Mouse (Mus musculus): Measurements from ENCODE around the gene Cbr4. TPM values are rescaled to one million over a fixed set of nuclear protein-coding genes. Genes with fewer than 3 reads are reported as not detected.
A peak's percentile ranks its signal among the peaks of the same experiment; 100 is the strongest.

The Cbr4 gene
- polyA plus RNA-seq, 1 experiment from 2014 or later = 42.4 TPM

DNA sequence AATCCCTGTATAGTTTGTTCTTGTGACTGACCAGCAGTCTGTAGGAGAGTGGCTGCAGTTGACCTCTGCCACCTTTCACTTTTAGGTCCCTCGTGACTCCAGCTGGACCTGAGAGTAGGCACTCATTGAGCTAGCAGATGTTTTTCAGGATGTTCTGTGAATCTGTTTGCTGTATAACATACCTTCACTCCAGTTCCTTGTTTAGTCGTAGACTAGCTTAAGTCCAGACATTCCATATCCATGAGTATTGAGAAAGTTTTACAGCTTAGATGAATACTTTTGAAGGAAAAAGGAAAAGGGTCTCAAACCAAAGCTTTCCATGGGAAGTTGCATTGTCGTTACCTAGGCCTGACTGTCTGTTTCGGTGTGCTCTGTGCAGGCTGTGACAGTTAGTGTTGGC is 9.6 kb downstream of the Cbr4 start:
- no peaks in the 10 kb centered on the region for H3K27me3 ChIP-seq
- H3K4me1 ChIP-seq (replicated peaks) = no peaks in the 10 kb centered on the region
- ATAC-seq (replicated peaks; ENCODE audit: insufficient number of reproducible peaks, insufficient read depth, low FRiP score, low read depth) = no peak
- no peak overlapping the region for H3K9ac ChIP-seq
- H3K36me3 ChIP-seq = peaks cover 22% of the 10 kb centered on the region
- H3K4me2 ChIP-seq = no peak overlapping the region
- H3K9me3 ChIP-seq (replicated peaks) = no peaks in the 10 kb centered on the region
- no peak overlapping the region for H3K27ac ChIP-seq
- WGBS = 78% methylated on average over 4 of the region's 4 CpGs
- H3K4me3 ChIP-seq = no peak overlapping the region

- Histone ChIP-seq H3K9ac (no peak overlapping the region), H3K4me3 (no peak overlapping the region), H3K27ac (no peak overlapping the region), H3K9me3 (replicated peaks) (no peaks in the 10 kb centered on the region), H3K4me2 (no peak overlapping the region), H3K4me1 (replicated peaks) (no peaks in the 10 kb centered on the region), H3K27me3 (no peaks in the 10 kb centered on the region), H3K36me3 (peaks cover 18% of the 10 kb centered on the region; the same call in 1 of the 2 replicates)
- no peak for ATAC-seq (replicated peaks; ENCODE audit: insufficient number of reproducible peaks, insufficient read depth, low FRiP score, low read depth)
- 51% methylated on average over 4 of the region's 4 CpGs for WGBS
Observed at GRCm38 (mm10) chr8:61499035-61499434, 11.5 kb downstream of the Cbr4 start.

GRCm38 (mm10) chr8:61500914-61501313 is 13.4 kb downstream of the Cbr4 start:
- Histone ChIP-seq H3K4me3 (no peak overlapping the region), H3K4me1 (replicated peaks) (no peaks in the 10 kb centered on the region), H3K27me3 (no peaks in the 10 kb centered on the region), H3K9ac (no peak overlapping the region), H3K27ac (no peak overlapping the region), H3K36me3 (peaks cover 7% of the 10 kb centered on the region; the same call in 1 of the 2 replicates), H3K9me3 (replicated peaks) (no peaks in the 10 kb centered on the region), H3K4me2 (no peak overlapping the region)
- no peak for ATAC-seq (replicated peaks; ENCODE audit: insufficient number of reproducible peaks, insufficient read depth, low FRiP score, low read depth)
- WGBS = 39% methylated on average over 3 of the region's 3 CpGs

DNA sequence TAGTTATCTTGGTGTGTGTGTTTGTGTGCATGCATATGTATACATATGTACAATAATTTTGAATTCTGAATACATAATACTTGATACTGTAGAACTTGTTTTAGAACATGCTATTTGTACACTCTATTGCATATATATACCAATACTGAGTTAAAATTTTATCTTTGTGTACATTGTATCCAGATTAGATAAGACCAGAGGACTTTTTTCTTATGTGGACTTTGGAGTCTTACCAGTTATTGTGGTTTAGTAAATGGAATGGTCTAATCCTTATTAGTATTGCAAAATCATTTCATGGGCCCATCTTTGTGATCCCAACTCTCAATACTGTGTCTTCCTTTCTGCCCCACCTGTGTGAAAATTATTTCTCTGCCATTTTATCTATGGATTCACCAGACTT is 14.7 kb downstream of the Cbr4 start:
- Histone ChIP-seq H3K4me1 (replicated peaks) (no peaks in the 10 kb centered on the region), H3K4me2 (no peak overlapping the region), H3K27me3 (no peaks in the 10 kb centered on the region), H3K4me3 (no peak overlapping the region), H3K9me3 (replicated peaks) (no peaks in the 10 kb centered on the region), H3K36me3 (peaks cover 7% of the 10 kb centered on the region; the same call in 1 of the 2 replicates), H3K27ac (no peak overlapping the region), H3K9ac (no peak overlapping the region)
- no peak for ATAC-seq (replicated peaks; ENCODE audit: insufficient number of reproducible peaks, insufficient read depth, low FRiP score, low read depth)

DNA sequence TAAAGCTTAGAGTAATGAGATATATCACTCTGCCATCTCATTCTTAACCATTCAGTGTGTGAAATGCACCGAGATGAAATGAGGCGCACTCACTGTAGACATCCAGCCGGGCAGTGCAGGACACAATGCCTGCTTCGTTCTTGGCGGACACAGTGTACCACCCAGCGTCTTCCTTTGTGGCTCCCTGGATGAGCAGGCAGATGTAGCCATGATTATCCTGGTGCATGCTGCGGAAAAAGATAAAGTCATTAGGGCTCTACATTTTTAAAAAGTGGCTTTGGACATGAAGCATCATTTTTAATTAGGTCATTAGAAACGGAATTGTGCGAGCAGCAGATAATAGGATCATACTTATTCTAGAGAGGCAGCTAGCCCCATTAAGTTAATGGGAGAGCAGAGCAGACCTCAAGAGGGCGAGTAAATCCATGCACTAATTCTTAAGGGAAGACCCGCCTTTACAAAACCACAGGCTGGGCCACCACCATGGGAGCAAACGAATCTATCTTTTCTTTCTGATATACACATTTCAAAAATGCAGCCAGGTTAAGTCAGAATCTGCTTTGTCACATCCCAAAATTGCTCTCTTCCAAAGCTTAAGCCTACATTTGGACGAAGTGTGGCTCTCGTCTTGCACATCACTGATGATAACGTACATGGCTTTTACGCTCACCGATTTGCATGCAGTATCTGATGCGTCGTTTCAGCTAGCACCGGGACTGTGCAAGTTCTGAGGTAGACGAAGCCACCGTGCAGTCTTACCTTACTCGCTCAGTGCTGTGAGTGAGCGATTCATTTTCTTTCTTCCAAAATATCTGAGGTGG is 27.8 kb downstream of the Cbr4 start:
- Histone ChIP-seq H3K4me1 (replicated peaks) (0 out of 2 replicates have a peak, but pooled peaks cover 3% of the 10 kb centered on the region), H3K27me3 (no peaks in the 10 kb centered on the region), H3K9me3 (replicated peaks) (no peaks in the 10 kb centered on the region), H3K9ac (no peak overlapping the region), H3K4me3 (no peak overlapping the region), H3K27ac (no peak overlapping the region), H3K4me2 (no peak overlapping the region), H3K36me3 (peaks cover 79% of the 10 kb centered on the region)
- no peak for ATAC-seq (replicated peaks; ENCODE audit: insufficient number of reproducible peaks, insufficient read depth, low FRiP score, low read depth)
- WGBS = 90% methylated on average over 24 of the region's 24 CpGs

- H3K4me2 ChIP-seq = no peak overlapping the region
- H3K4me3 ChIP-seq = no peak overlapping the region
- H3K9me3 ChIP-seq (replicated peaks) = no peaks in the 10 kb centered on the region
- H3K36me3 ChIP-seq = peaks cover 77% of the 10 kb centered on the region
- H3K4me1 ChIP-seq (replicated peaks) = 0 out of 2 replicates have a peak, but pooled peaks cover 3% of the 10 kb centered on the region
- no peaks in the 10 kb centered on the region for H3K27me3 ChIP-seq
- no peak overlapping the region for H3K9ac ChIP-seq
- 58% methylated on average over 25 of the region's 25 CpGs for WGBS
- no peak for ATAC-seq (replicated peaks; ENCODE audit: insufficient number of reproducible peaks, insufficient read depth, low FRiP score, low read depth)
- H3K27ac ChIP-seq = no peak overlapping the region
Observed at GRCm38 (mm10) chr8:61515931-61516744, 28.6 kb downstream of the Cbr4 start.

GRCm38 (mm10) chr8:61516745-61517501 is 29.4 kb downstream of the Cbr4 start:
- 0 out of 2 replicates have a peak, but pooled peaks cover 3% of the 10 kb centered on the region for H3K4me1 ChIP-seq (replicated peaks)
- ATAC-seq (replicated peaks; ENCODE audit: insufficient number of reproducible peaks, insufficient read depth, low FRiP score, low read depth) = no peak
- H3K9ac ChIP-seq = no peak overlapping the region
- no peaks in the 10 kb centered on the region for H3K9me3 ChIP-seq (replicated peaks)
- WGBS = 83% methylated on average over 8 of the region's 8 CpGs
- peaks cover 78% of the 10 kb centered on the region for H3K36me3 ChIP-seq
- no peak overlapping the region for H3K27ac ChIP-seq
- H3K27me3 ChIP-seq = no peaks in the 10 kb centered on the region
- no peak overlapping the region for H3K4me3 ChIP-seq
- no peak overlapping the region for H3K4me2 ChIP-seq

DNA sequence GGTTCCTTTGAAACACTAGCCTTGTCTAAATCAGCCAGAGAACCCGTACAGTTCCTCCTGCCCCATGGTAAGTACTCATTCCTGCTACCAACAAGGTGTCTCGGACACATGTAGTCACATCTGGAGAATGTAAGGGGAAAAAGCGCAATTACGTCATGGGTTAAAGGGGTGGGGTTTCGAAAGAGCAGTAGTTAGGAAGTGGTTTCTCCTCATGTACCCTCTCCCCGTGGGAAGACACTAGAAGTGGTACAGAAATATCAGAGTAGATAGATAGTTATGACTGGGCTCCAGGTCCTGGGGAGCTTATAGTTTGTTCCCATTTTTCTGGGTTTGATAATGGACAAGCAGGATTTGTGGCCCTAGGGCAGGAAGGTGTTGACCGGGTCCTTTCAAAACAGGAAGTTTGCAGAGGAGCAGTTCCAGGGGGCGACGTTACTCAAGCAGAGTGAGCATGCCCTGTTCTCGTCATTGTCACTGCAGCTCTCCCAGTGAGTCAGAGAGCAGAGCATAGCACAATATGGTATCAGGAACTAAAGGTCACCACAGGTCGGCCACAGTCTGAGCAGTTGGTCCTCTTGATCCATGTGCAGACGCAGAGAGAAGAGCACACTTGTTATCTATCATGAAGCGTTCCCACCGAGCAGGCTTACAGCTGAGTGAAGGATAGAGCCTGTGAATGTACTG is 30.1 kb downstream of the Cbr4 start:
- H3K27ac ChIP-seq = 0 out of 2 replicates have a peak overlapping the region, but pooled peaks have one; percentile 1
- WGBS = 58% methylated on average over 14 of the region's 14 CpGs
- no peak overlapping the region for H3K9ac ChIP-seq
- H3K4me3 ChIP-seq = no peak overlapping the region
- H3K9me3 ChIP-seq (replicated peaks) = no peaks in the 10 kb centered on the region
- H3K36me3 ChIP-seq = peaks cover 78% of the 10 kb centered on the region
- H3K4me1 ChIP-seq (replicated peaks) = 0 out of 2 replicates have a peak, but pooled peaks cover 3% of the 10 kb centered on the region
- ATAC-seq (replicated peaks; ENCODE audit: insufficient number of reproducible peaks, insufficient read depth, low FRiP score, low read depth) = no peak
- H3K27me3 ChIP-seq = no peaks in the 10 kb centered on the region
- H3K4me2 ChIP-seq = no peak overlapping the region

GRCm38 (mm10) chr8:61522132-61522531 is 34.6 kb downstream of the Cbr4 start:
- H3K4me1 ChIP-seq (replicated peaks) = peaks cover 3% of the 10 kb centered on the region; the same call in 1 of the 2 replicates
- no peak for ATAC-seq (replicated peaks; ENCODE audit: insufficient number of reproducible peaks, insufficient read depth, low FRiP score, low read depth)
- no peak overlapping the region for H3K4me3 ChIP-seq
- H3K27me3 ChIP-seq = no peaks in the 10 kb centered on the region
- no peak overlapping the region for H3K9ac ChIP-seq
- no peak overlapping the region for H3K27ac ChIP-seq
- 19% methylated on average over 1 of the region's 1 CpGs for WGBS
- peaks cover 75% of the 10 kb centered on the region for H3K36me3 ChIP-seq
- H3K4me2 ChIP-seq = no peak overlapping the region
- H3K9me3 ChIP-seq (replicated peaks) = no peaks in the 10 kb centered on the region

DNA sequence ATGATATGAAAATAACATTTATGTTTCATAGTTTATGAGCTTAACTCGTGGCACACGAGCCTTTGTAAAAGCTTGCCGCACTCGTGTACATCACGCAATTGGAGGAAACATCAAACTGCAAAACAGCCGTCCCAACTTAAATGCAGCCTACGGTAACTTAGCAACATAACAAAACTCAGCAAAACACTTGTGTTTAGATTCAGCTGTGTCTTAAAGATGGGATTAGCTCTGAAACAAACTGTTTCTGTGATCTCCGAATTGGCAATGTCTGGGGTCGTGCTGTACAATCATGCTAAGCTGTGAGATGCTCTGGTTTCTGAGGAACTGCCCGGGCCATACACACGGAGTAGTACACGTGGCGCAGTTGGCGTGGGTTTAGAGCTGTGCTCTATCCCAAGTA is 39.5 kb downstream of the Cbr4 start:
- Histone ChIP-seq H3K9ac (no peak overlapping the region), H3K4me2 (no peak overlapping the region), H3K9me3 (replicated peaks) (no peaks in the 10 kb centered on the region), H3K4me1 (replicated peaks) (no peaks in the 10 kb centered on the region; the same call in 1 of the 2 replicates), H3K27me3 (no peaks in the 10 kb centered on the region), H3K4me3 (no peak overlapping the region), H3K27ac (no peak overlapping the region), H3K36me3 (peaks cover 75% of the 10 kb centered on the region)
- no peak for ATAC-seq (replicated peaks; ENCODE audit: insufficient number of reproducible peaks, insufficient read depth, low FRiP score, low read depth)
- 88% methylated on average over 14 of the region's 14 CpGs for WGBS
